Mouse (Mus musculus) megakaryocyte, embryonic 14.5 days (primary cell): Measurements from ENCODE around the gene Gpr84. TPM values are rescaled to one million over a fixed set of nuclear protein-coding genes. Genes with fewer than 3 reads are reported as not detected.

ENCODE experiments used
- H3K27me3 ChIP-seq: replicated peaks from 2 replicates; pipeline ENCODE3; 2012; ENCODE audit warnings: inconsistent platforms
- H3K36me3 ChIP-seq: replicated peaks from 2 replicates; pipeline ENCODE3; 2012; ENCODE audit warnings: low read length, inconsistent platforms, mixed read lengths
- H3K4me1 ChIP-seq: 2 replicates; pipeline ENCODE4 v1.6.1; 2012; ENCODE audit warnings: inconsistent platforms
- H3K4me3 ChIP-seq: replicated peaks from 2 replicates; pipeline ENCODE3; 2012; ENCODE audit warnings: moderate library complexity, mild to moderate bottlenecking, inconsistent platforms
- H3K9me3 ChIP-seq: 2 replicates; pipeline ENCODE4 v1.6.1; 2012; ENCODE audit warnings: inconsistent platforms
- FLI1 ChIP-seq: IDR thresholded peaks from 2 replicates; pipeline ENCODE4 v1.6.1; 2012; ENCODE audit warnings: low read length, inconsistent platforms, mixed read lengths
- GATA1 ChIP-seq: IDR thresholded peaks from 3 replicates; pipeline ENCODE4 v1.6.1; 2012; ENCODE audit warnings: mixed read lengths, low read length, inconsistent platforms, borderline replicate concordance
- polyA plus RNA-seq: library from polyadenylated mRNA; stranded (reverse); fragments of >175 nt; gene quantifications from 2 replicates; pipeline ENCODE4 v1.2.3, GENCODE M21; 2012; ENCODE audit warnings: low replicate concordance; ENCODE audit not compliant: insufficient read depth

Gpr84 gene
- polyA plus RNA-seq, 1 experiment: 1.6 TPM

DNA sequence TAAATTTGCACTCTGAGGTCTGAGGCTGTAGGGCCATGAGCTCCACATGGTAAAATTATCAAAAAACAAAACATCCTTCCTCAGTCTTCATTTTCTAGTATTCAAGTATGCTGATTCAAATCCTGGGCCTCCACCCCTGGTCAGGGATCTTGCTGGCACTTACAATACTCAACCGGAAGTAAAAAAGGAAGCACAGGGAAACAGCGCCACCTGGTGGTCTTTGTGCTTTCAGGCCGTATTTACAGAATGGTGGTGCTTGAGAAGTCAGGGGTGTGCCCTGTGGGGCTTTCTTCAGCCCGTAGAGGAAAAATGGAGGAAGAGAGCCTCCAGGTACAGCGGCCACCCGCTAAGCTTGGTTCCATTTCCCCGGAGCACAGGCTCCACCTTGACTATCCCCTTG, 3.3 kb downstream of the Gpr84 start:
- Histone ChIP-seq H3K4me1 (peaks cover 89% of the 10 kb centered on the region), H3K4me3 (peak overlapping the region; percentile 75), H3K36me3 (peaks cover 13% of the 10 kb centered on the region), H3K9me3 (no peaks in the 10 kb centered on the region), H3K27me3 (peaks cover 33% of the 10 kb centered on the region)
- TF ChIP-seq GATA1 (no peak), FLI1 (peak; percentile 57; the same call in 1 of the 2 replicates)

DNA sequence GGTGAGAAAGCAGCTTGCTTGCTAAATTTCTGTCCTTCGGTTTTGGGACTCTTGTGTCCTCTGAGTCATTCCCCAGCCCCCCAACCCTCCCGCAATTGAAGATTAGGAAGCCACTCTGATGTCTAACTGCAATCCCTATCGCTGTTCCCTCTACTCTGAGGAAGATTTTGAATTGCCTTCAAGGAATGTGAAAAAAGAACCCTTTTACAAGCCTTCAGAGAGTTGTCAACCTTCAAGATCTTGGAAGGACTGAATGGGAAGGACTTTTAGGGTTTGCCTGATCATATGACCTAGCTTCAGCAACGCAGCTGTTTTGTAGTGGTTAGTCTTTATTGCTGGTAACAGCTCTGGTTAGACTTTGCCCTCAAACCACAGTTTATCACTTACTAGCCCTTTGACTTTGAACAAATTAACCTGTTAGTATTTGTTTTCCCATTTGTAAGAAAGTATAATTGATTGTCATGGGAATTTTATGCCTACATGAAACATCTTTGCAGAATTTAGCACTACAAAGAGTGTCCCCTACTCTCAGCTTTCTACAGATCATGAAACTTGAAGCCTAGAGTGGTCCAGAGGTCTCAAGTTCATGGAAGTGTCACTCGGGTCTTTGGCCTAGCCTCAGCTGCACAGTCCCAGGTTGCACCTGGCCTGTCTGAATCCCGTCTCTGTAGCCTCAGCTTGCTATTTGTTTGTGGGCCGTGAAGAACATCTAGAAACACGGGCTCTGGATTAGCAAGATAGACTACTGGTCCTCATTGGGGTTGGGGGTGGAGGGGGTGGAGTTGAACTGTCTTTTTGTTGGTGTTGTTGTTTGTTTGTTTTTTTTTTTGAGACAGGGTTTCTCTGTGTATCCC, 4.4 kb downstream of the Gpr84 start:
- Histone ChIP-seq H3K36me3 (peaks cover 15% of the 10 kb centered on the region), H3K4me3 (peak overlapping the region; percentile 92), H3K27me3 (peaks cover 33% of the 10 kb centered on the region), H3K9me3 (no peaks in the 10 kb centered on the region), H3K4me1 (peaks cover 92% of the 10 kb centered on the region)
- no peak for TF ChIP-seq GATA1
- no peak for TF ChIP-seq FLI1

DNA sequence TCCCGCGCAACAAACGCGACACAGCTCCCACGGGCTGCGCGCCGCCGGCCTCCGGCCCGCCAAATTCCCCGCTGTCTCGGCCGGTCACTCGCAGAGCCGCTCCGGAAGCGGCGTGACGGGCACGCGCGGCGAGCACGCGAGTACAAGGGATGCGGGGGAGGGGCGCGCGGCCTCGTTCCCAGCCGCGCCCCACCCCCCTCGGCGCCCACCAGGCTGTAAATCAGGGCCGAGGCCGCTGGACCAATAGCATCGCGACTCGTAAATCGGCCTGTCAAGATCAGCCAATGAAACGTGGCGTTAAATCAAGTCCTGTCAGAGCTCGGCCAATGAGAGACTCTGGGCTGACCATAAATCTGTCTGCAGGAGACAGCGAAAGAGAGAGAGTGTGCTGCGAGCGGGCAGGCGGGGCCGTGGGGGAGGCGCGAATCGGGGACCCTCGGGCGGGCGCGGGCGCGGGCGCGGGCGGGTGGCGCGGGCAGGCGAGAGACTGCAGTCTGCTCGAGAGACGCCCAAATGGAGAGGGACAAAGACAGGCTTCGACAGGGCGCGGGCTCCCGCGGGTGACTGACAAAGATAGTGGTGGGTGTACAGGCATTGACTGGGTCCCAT, 5.2 kb downstream of the Gpr84 start:
- TF ChIP-seq GATA1 (no peak), FLI1 (no peak)
- H3K4me1 ChIP-seq: peaks cover 90% of the 10 kb centered on the region
- H3K9me3 ChIP-seq: no peaks in the 10 kb centered on the region
- peaks cover 33% of the 10 kb centered on the region for H3K27me3 ChIP-seq
- peaks cover 24% of the 10 kb centered on the region for H3K36me3 ChIP-seq
- H3K4me3 ChIP-seq: peak overlapping the region; percentile 92

DNA sequence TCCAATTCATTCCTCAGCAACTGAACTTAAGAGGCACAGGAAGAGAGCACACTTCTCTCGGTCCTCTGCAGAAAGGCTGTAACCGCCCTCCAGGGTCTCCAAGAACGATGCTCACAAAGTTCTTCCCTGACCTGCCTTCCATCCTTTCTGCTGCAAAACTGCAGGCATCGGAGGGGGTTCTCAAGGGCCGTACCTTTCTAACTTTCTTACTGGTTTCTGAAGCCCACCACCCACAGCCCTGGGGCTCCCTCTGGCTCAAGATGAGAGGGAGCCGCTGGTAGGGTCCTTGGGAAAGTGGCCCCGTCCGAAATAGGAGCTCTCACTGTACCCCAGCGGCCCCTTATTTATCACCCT, 5.8 kb downstream of the Gpr84 start:
- H3K4me1 ChIP-seq: peaks cover 85% of the 10 kb centered on the region
- H3K4me3 ChIP-seq: peak overlapping the region; percentile 92
- peaks cover 33% of the 10 kb centered on the region for H3K27me3 ChIP-seq
- no peaks in the 10 kb centered on the region for H3K9me3 ChIP-seq
- peaks cover 29% of the 10 kb centered on the region for H3K36me3 ChIP-seq
- TF ChIP-seq GATA1 (no peak), FLI1 (no peak)

- Histone ChIP-seq H3K36me3 (peaks cover 34% of the 10 kb centered on the region), H3K4me3 (peak overlapping the region; percentile 92), H3K9me3 (no peaks in the 10 kb centered on the region), H3K4me1 (peaks cover 81% of the 10 kb centered on the region), H3K27me3 (peaks cover 30% of the 10 kb centered on the region)
- no peak for TF ChIP-seq FLI1
Measured at GRCm38 (mm10) chr15:103303916-103304615, 6.3 kb downstream of the Gpr84 start.

DNA sequence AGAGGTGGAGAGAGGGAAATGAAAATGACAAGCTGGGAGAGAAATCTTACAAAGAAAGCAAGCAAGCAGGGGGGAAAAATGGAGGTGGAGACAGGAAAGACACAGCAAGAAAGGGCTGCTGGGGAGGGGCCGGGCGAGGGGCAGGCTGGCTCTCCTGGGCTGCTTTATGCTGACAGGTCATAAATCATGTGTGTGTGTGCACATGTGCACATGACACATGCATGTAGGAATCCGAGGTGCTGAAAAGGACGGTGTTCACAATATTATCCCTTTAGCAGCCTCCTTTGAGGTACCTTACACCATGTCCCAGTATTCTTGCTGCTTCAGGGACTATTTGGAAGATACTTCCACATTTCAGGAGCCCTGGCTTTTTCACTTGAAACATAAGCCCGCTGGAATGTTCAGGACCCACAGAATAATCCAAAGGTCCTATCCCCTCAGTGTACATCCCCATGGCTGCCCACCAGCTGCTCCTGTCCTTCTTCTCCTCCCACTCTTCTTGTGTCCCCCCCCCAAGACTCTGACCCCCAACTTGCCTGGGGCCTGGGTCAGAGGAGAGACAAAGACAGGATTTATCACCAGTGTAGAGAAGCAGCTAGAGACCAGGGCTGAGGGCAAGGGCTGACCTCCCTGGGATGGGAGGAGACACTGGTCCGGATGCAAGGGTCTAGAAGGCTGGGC, 7.9 kb downstream of the Gpr84 start:
- H3K27me3 ChIP-seq: peaks cover 30% of the 10 kb centered on the region
- TF ChIP-seq FLI1 (no peak), GATA1 (no peak)
- peaks cover 69% of the 10 kb centered on the region for H3K4me1 ChIP-seq
- H3K9me3 ChIP-seq: no peaks in the 10 kb centered on the region
- H3K4me3 ChIP-seq: no peak overlapping the region
- H3K36me3 ChIP-seq: peaks cover 43% of the 10 kb centered on the region

DNA sequence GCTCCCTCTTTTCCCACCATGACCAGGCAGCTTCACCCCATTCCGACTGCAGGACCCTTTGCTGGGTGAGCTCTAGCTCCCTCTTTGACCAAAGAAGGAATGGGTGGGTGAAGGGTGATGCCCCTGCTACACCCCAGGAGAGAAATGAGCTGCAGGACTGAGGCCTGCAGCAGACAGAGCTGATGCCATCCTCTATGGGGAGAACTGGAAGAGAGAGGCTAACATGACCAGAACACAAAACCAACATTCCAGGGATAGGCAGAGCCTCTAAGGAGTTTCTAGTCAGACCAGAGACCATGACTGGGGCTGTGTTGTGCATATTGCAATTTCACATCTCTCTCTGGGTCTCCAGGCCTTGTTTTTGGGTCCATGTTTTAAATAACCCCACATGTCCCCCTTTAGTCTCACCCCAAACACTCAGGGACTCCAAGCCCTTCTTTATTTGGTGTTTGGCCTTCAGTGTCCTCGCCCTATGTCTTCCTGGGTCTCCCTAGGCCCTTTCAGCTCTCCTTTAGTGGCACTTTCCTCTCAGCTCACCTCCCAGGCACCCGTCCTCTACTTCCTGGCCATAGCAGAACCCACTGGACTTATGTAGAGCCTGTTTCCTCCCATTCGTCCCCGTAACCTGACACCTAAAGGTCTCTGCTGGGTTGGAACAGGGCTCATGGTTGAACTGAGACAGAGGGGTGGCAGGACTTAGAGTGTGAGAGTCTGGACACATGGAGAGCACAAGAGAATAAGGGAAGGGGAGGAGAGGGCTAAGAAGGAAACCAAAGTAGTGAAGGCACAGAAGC, 8.7 kb downstream of the Gpr84 start:
- H3K4me3 ChIP-seq: no peak overlapping the region
- peaks cover 61% of the 10 kb centered on the region for H3K4me1 ChIP-seq
- no peaks in the 10 kb centered on the region for H3K9me3 ChIP-seq
- peaks cover 30% of the 10 kb centered on the region for H3K27me3 ChIP-seq
- H3K36me3 ChIP-seq: peaks cover 50% of the 10 kb centered on the region
- TF ChIP-seq GATA1 (no peak), FLI1 (no peak)

DNA sequence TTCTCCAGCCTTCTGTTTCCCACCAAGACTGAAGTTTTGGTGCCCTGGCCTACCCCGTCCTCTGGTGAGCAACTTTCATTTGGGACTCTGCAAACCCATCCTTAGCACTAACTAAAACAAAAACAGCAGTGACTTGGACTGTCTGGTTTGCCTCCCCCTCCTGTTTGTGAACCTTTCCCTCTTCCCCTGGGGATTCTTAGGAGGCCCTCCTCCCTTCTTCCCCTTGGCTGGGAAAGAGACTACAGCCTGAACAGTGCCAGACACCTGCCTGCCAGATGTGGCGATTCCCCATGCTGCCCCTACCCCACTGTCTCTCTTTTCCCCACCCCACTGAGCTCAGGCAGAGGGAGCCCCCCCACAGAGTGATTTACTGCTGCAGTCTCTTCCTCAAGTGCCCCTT, 9.4 kb downstream of the Gpr84 start:
- H3K27me3 ChIP-seq: peaks cover 28% of the 10 kb centered on the region
- H3K4me3 ChIP-seq: no peak overlapping the region
- H3K4me1 ChIP-seq: peaks cover 56% of the 10 kb centered on the region
- TF ChIP-seq FLI1 (no peak), GATA1 (no peak)
- peaks cover 57% of the 10 kb centered on the region for H3K36me3 ChIP-seq
- H3K9me3 ChIP-seq: no peaks in the 10 kb centered on the region

DNA sequence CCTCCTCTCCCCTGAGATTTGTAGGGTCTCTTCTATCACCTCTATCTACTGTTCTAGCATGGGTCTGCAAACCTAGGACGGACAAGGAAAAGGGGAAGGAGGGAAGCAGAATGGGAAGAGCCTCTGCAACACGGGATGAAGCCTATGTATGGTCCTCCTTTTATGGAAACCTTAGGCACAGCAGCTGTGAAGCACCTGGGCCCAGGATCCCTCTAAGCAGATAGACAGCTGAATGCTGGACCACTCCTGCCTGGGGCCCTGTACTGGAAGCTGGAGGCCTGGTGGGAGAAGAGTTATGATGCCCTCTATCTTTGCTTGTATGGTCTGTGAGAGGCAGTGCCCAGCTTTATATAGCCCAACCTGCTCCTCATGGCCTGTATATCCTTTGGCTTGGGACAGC, 9.9 kb downstream of the Gpr84 start:
- TF ChIP-seq GATA1: no peak
- no peak for TF ChIP-seq FLI1
- Histone ChIP-seq H3K27me3 (peaks cover 28% of the 10 kb centered on the region), H3K4me3 (no peak overlapping the region), H3K9me3 (no peaks in the 10 kb centered on the region), H3K36me3 (peaks cover 62% of the 10 kb centered on the region), H3K4me1 (peaks cover 52% of the 10 kb centered on the region)
